Mouse (Mus musculus) telencephalon, adult 2 months (tissue): ENCODE data around the gene Krt27.

ENCODE experiments used
- DNase-seq: peaks from one replicate; pipeline ENCODE4 v3.0.0-alpha.2; 2011; ENCODE audit warnings: low read depth, low spot score

Gene Krt27

GRCm38 (mm10) chr11:99351004-99351403 lies at the start of gene Krt27:
TSS of gene Krt27 (minus strand) at chr11:99351104.
- DNase-seq, result no peak

DNA sequence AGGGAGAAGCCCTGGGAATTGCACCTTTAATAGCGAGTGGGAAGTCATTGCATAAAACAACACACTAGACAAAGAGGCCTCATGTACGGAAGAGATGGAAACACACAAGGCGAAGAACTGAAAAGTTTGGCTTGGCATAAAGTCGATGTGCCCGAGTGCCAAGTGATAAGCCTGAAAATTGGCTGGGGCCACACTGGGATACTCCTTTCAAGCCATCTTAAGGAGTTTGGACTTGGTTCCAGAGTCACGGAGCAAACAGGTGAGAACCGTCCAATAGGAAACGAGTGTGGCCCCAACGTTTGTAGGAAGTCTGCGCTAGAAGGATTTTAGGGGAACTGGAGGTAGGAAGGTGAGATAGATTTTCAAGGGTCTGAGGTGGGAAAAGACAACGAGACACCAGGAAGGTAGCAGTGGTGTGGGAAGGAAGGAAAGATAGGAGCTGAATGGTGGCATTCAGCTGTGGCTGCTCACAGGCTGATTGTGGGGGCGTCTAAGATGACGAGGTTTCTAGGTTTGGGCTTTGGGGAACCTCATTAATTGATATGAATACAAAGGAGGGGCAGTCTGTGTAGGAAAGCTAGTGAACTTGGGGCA lies 49.1 kb upstream of the Krt27 start:
- DNase-seq, result no peak

GRCm38 (mm10) chr11:99398832-99399231 lies 47.9 kb upstream of the Krt27 start:
- DNase-seq, result no peak

DNA sequence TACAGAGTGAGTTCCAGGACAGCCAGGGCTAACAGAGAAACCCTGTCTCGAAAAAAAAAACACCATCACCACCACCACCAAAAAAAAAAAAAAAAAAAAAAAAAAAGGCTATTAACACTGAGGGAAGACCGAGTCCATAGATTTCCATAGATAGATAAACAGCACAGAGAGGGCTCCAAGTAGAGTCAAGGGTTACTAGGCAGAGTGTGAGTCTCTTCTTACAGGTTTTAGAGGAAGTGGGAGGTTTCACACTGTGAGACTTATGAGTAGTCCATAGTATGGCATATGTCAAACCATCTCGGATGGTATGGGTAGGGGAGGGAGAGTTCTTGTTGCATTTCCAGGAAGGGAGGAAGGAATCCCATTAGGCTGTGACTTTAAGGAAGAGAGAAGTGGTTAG lies 47.2 kb upstream of the Krt27 start:
- no peak for DNase-seq

DNA sequence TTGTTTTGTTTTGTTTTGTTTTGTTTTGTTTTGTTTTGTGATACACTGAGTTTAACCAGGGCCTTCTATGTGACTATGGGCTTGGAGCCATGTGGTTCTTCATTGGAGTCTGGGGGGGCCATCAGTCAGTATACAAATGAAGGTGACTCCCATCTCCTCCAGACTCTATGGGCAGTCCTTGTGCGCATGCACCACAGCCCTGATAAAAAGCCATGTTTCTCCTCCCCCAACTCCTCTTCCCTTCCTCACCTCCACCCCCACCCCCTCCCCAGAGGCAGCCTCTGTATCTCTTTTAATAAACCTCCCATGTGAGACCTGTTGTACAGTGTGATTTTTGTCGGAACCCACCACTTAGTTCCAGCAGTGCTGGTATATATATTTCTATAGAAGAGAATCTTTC lies 45.8 kb upstream of the Krt27 start:
- no peak for DNase-seq

- DNase-seq, result no peak
These were observed 45.1 kb upstream of the Krt27 start for GRCm38 (mm10) chr11:99396034-99396433.

GRCm38 (mm10) chr11:99392492-99392891 lies 41.6 kb upstream of the Krt27 start:
- peak; percentile 78 for DNase-seq

- no peak for DNase-seq
These were observed 40.5 kb upstream of the Krt27 start for GRCm38 (mm10) chr11:99391375-99391774.

GRCm38 (mm10) chr11:99390866-99391265 lies 40.0 kb upstream of the Krt27 start:
- DNase-seq, result no peak

DNA sequence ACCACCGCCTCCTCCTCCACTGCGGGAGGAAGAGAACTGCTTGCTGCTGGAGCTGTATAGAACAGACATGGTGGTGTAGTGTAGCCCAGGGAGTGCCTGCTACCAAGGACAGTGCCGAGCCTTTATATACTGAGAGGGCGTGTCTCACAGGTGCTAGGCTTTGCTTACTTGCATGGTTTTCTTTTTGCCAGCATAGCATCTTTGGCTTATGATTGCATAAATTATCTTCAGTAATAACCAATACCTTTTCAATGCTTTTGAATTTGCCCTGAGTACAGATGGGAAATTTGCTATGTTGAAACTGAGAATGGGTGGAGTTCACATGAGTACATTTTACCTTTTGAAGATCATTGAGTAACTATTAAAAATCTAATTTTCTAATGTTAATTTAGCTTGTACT lies 38.4 kb upstream of the Krt27 start, which contains the start of gene Krt10:
Krt10 (minus strand) TSS at position 101 of the 400 bp plus-strand sequence.
- DNase-seq, result no peak

- DNase-seq, result no peak
These were observed 37.8 kb upstream of the Krt27 start for GRCm38 (mm10) chr11:99388661-99389060.

DNA sequence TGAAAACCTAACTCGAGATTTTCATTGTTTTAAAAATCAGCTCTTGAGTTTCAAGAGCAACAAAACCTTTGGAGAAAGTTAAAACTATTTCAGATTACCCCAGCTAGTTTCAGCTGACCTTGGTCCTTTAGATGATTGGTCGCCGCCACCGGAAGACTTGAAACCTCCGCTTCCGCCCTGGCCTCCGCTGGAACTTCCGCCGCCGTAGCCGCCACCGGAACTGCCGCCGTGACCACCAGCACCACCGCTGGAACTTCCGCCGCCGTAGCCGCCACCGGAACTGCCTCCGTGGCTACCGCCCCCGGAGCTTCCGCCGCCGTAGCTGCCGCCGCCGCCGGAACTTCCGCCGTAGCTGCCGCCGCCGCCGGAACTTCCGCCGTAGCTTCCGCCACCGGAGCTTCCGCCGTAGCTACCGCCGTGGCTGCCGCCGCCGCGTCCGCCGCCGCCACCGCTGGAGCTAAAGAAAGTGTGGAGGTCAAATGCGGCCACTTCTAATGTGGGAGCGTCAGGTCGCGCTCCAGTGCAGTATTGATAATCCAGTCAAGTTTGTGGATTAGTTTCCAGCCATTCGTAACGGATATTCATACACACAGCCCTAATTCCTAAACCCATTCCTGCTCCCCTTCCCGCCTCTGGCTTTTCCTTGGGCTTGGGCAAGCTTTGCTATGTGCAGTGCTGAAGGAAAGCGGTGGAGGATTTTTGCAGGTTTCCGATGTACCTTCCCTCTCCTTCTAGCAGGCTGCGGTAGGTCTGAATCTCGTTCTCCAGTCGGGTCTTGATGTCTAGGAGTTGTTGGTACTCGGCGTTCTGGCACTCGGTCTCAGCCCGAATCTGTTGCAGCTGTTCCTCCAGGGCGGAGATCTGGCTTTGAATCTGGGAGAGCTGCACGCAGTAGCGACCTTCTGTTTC lies 35.2 kb upstream of the Krt27 start:
- DNase-seq, result peak; percentile 83

DNA sequence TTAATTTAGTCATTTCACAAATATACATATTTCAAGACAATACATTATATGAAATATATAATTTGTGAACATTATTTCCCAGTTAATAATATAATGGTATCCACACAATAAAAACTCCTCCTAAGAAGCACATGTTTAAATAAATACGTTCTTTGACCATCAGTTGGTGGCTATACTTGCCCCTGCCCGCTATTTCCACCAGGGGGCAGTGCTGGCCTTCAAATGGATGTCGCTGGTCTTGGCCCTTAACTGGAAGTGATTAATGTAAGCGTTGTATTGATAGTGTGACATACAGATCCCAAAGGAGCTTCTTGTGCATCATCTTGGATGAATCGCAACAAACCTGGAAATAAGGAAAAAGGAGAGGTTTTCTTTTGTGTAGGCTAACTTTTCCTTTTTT lies 28.7 kb upstream of the Krt27 start:
- DNase-seq, result no peak

GRCm38 (mm10) chr11:99374803-99375202 lies 23.9 kb upstream of the Krt27 start, which contains the start of gene Krt28:
TSS of gene Krt28 (minus strand) at chr11:99374903.
- no peak for DNase-seq

GRCm38 (mm10) chr11:99369853-99370451 lies 19.0 kb upstream of the Krt27 start:
- peak; percentile 64 for DNase-seq

GRCm38 (mm10) chr11:99369229-99369628 lies 18.3 kb upstream of the Krt27 start:
- DNase-seq, result no peak

- DNase-seq, result no peak
These were observed 15.9 kb upstream of the Krt27 start for GRCm38 (mm10) chr11:99366791-99367190.

DNA sequence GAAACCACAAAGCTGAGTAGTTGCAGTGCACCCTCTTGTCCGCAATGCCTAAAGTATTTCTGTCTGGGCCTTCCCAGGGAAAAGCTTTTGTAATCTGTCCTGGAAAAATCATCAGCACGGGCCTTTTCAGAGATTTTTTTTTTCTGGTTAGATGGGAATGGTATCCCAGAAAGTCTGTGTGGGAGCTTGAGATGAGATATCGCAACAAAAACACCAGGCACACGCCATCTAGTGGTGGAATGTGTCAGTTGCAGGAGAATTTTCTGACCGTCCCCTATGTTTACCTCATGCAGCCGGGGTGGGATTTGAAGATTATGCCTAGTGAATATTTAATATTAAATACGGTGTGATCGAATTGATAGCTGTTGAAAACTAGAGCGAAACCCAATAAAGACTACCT lies 13.5 kb upstream of the Krt27 start:
- peak; percentile 19 for DNase-seq

DNA sequence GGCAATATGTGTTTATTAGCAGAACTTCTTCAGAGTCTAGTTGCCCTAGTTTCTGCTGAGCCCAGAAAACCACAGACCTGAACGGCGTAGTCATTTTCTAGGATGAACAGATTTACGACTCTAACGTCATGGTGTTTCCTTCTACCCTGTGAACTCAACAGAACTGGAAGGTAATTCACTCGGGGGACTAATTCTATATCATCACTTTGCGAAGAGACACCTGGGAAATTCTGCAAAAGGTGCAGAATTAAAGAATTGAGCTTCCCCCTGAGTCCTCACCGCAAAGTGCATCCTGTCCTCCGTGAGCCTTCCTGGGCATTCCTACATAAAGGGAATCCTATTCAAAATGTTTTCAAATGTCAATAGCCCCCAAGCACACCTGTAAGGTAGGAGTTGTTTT lies 10.5 kb upstream of the Krt27 start:
- DNase-seq, result no peak

DNA sequence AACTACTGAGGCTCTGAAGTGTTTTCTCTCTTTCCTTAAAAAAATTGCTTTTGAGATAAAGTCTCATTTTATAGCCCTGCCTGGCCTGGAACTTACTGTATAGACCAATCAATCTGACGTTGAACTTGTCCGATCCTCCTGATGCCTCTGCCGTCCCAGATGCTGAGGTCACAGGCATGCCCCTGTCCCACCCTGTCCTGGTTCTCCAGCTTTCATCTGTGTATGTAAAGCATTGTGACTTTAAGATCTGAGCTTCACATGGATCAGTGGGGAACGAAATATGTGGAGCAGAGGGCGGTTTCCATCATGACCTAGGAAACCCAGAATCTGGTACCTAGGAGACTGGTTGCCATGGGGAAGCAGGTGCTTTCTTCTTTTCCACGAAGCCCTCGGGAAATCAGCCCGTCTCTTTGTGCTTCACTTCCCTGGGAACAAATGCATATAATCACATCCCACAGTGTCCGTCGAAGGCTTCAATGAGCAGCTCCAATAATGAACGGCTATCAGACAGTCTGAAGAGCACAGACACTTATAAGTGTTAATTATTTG lies 11.5 kb downstream of the Krt27 start:
- no peak for DNase-seq

DNA sequence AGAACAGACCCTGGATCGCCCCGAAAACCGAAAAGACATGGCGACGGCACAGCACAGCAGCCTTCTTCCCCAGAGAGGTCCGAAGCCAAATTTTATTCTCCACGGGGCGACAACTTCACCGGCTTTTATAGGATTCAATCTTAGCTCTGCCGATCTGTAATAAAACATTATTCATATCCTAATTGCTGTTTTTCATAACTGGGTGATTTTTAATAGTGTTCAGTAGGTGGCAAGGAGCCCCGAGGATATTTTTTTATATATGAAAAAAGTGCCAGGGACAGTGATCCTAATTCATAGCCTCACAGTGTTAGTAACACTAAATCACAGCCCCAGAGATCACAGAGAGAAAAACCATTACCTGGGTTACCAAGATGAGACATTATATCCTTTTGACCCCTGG lies 13.0 kb downstream of the Krt27 start, which contains the start of gene Krt26:
Krt26 (minus strand) TSS at position 101 of the 400 bp plus-strand sequence.
- DNase-seq, result no peak

- peak; percentile 47 for DNase-seq
These were observed 17.5 kb downstream of the Krt27 start for GRCm38 (mm10) chr11:99333426-99333825.
